Mouse (Mus musculus): ENCODE measurements at regions not wholly inside any gene's neighbourhood (a gene's known extent, or its start where the extent isn't known, plus 50 kb on each side); places are given as distances from the start of the nearest gene placed in this dataset.

GRCm38 (mm10) chr9:47226476-47227271 is 228.1 kb downstream of the Gm4791 start:
- Histone ChIP-seq H3K36me3 (ENCODE audit: control insufficient read depth, insufficient read depth, low read length) (no peaks in the 10 kb centered on the region), H3K9ac (replicated peaks; ENCODE audit: low read depth, low read length) (no peak overlapping the region), H3K27ac (ENCODE audit: low read length) (no peak overlapping the region), H3K4me3 (ENCODE audit: low read depth, low read length) (no peak overlapping the region), H3K27me3 (ENCODE audit: control insufficient read depth, insufficient read depth, low read length) (no peaks in the 10 kb centered on the region), H3K4me1 (ENCODE audit: control insufficient read depth, insufficient read depth, low read length) (no peaks in the 10 kb centered on the region), H3K4me2 (replicated peaks; ENCODE audit: low read depth, low read length) (no peak overlapping the region), H3K9me3 (ENCODE audit: control insufficient read depth, low read depth, low read length) (no peaks in the 10 kb centered on the region)
- WGBS, result 84% methylated on average over 16 of the region's 16 CpGs
- ATAC-seq (ENCODE audit: insufficient number of reproducible peaks, insufficient read depth, low FRiP score, low read depth), result no peak

- no peak overlapping the region for H3K4me3 ChIP-seq (ENCODE audit: low read depth, low read length)
- no peak overlapping the region for H3K27ac ChIP-seq (ENCODE audit: low read length)
- no peaks in the 10 kb centered on the region for H3K4me1 ChIP-seq (ENCODE audit: control insufficient read depth, insufficient read depth, low read length)
- 84% methylated on average over 8 of the region's 8 CpGs for WGBS
- H3K27me3 ChIP-seq (ENCODE audit: control insufficient read depth, insufficient read depth, low read length), result no peaks in the 10 kb centered on the region
- H3K9ac ChIP-seq (replicated peaks; ENCODE audit: low read depth, low read length), result no peak overlapping the region
- H3K36me3 ChIP-seq (ENCODE audit: control insufficient read depth, insufficient read depth, low read length), result no peaks in the 10 kb centered on the region
- H3K4me2 ChIP-seq (replicated peaks; ENCODE audit: low read depth, low read length), result no peak overlapping the region
- no peaks in the 10 kb centered on the region for H3K9me3 ChIP-seq (ENCODE audit: control insufficient read depth, low read depth, low read length)
- no peak for ATAC-seq (ENCODE audit: insufficient number of reproducible peaks, insufficient read depth, low FRiP score, low read depth)
These were observed 228.8 kb downstream of the Gm4791 start for GRCm38 (mm10) chr9:47227298-47227697.

- no peak overlapping the region for H3K4me3 ChIP-seq (ENCODE audit: low read depth, low read length)
- ATAC-seq (ENCODE audit: insufficient number of reproducible peaks, insufficient read depth, low FRiP score, low read depth), result no peak
- no peaks in the 10 kb centered on the region for H3K27me3 ChIP-seq (ENCODE audit: control insufficient read depth, insufficient read depth, low read length)
- no peaks in the 10 kb centered on the region for H3K4me1 ChIP-seq (ENCODE audit: control insufficient read depth, insufficient read depth, low read length)
- H3K27ac ChIP-seq (ENCODE audit: low read length), result no peak overlapping the region
- H3K4me2 ChIP-seq (replicated peaks; ENCODE audit: low read depth, low read length), result no peak overlapping the region
- no peaks in the 10 kb centered on the region for H3K36me3 ChIP-seq (ENCODE audit: control insufficient read depth, insufficient read depth, low read length)
- H3K9me3 ChIP-seq (ENCODE audit: control insufficient read depth, low read depth, low read length), result no peaks in the 10 kb centered on the region
- no peak overlapping the region for H3K9ac ChIP-seq (replicated peaks; ENCODE audit: low read depth, low read length)
- WGBS, result 47% methylated on average over 5 of the region's 5 CpGs
These were observed 230.2 kb downstream of the Gm4791 start for GRCm38 (mm10) chr9:47228736-47229135.

GRCm38 (mm10) chr9:47229296-47229695 is 230.8 kb downstream of the Gm4791 start:
- H3K27me3 ChIP-seq (ENCODE audit: control insufficient read depth, insufficient read depth, low read length), result no peaks in the 10 kb centered on the region
- ATAC-seq (ENCODE audit: insufficient number of reproducible peaks, insufficient read depth, low FRiP score, low read depth), result no peak
- H3K4me3 ChIP-seq (ENCODE audit: low read depth, low read length), result no peak overlapping the region
- 71% methylated on average over 6 of the region's 6 CpGs for WGBS
- H3K27ac ChIP-seq (ENCODE audit: low read length), result no peak overlapping the region
- no peaks in the 10 kb centered on the region for H3K4me1 ChIP-seq (ENCODE audit: control insufficient read depth, insufficient read depth, low read length)
- H3K9me3 ChIP-seq (ENCODE audit: control insufficient read depth, low read depth, low read length), result no peaks in the 10 kb centered on the region
- no peak overlapping the region for H3K4me2 ChIP-seq (replicated peaks; ENCODE audit: low read depth, low read length)
- no peak overlapping the region for H3K9ac ChIP-seq (replicated peaks; ENCODE audit: low read depth, low read length)
- no peaks in the 10 kb centered on the region for H3K36me3 ChIP-seq (ENCODE audit: control insufficient read depth, insufficient read depth, low read length)

- H3K4me1 ChIP-seq (ENCODE audit: control insufficient read depth, insufficient read depth, low read length), result no peaks in the 10 kb centered on the region
- H3K27ac ChIP-seq (ENCODE audit: low read length), result no peak overlapping the region
- 95% methylated on average over 8 of the region's 8 CpGs for WGBS
- H3K36me3 ChIP-seq (ENCODE audit: control insufficient read depth, insufficient read depth, low read length), result no peaks in the 10 kb centered on the region
- ATAC-seq (ENCODE audit: insufficient number of reproducible peaks, insufficient read depth, low FRiP score, low read depth), result no peak
- H3K9me3 ChIP-seq (ENCODE audit: control insufficient read depth, low read depth, low read length), result no peaks in the 10 kb centered on the region
- H3K4me2 ChIP-seq (replicated peaks; ENCODE audit: low read depth, low read length), result no peak overlapping the region
- no peak overlapping the region for H3K4me3 ChIP-seq (ENCODE audit: low read depth, low read length)
- H3K9ac ChIP-seq (replicated peaks; ENCODE audit: low read depth, low read length), result no peak overlapping the region
- H3K27me3 ChIP-seq (ENCODE audit: control insufficient read depth, insufficient read depth, low read length), result no peaks in the 10 kb centered on the region
These were observed 242.4 kb downstream of the Gm4791 start for GRCm38 (mm10) chr9:47240950-47241349.

- no peaks in the 10 kb centered on the region for H3K27me3 ChIP-seq (ENCODE audit: control insufficient read depth, insufficient read depth, low read length)
- no peak overlapping the region for H3K4me3 ChIP-seq (ENCODE audit: low read depth, low read length)
- no peak for ATAC-seq (ENCODE audit: insufficient number of reproducible peaks, insufficient read depth, low FRiP score, low read depth)
- no peaks in the 10 kb centered on the region for H3K36me3 ChIP-seq (ENCODE audit: control insufficient read depth, insufficient read depth, low read length)
- no peaks in the 10 kb centered on the region for H3K9me3 ChIP-seq (ENCODE audit: control insufficient read depth, low read depth, low read length)
- no peaks in the 10 kb centered on the region for H3K4me1 ChIP-seq (ENCODE audit: control insufficient read depth, insufficient read depth, low read length)
- no peak overlapping the region for H3K4me2 ChIP-seq (replicated peaks; ENCODE audit: low read depth, low read length)
- 80% methylated on average over 6 of the region's 6 CpGs for WGBS
- H3K27ac ChIP-seq (ENCODE audit: low read length), result no peak overlapping the region
- no peak overlapping the region for H3K9ac ChIP-seq (replicated peaks; ENCODE audit: low read depth, low read length)
These were observed 243.5 kb downstream of the Gm4791 start for GRCm38 (mm10) chr9:47242051-47242450.

- ATAC-seq (ENCODE audit: insufficient number of reproducible peaks, insufficient read depth, low FRiP score, low read depth), result no peak
- Histone ChIP-seq H3K4me1 (ENCODE audit: control insufficient read depth, insufficient read depth, low read length) (no peaks in the 10 kb centered on the region), H3K4me3 (ENCODE audit: low read depth, low read length) (no peak overlapping the region), H3K36me3 (ENCODE audit: control insufficient read depth, insufficient read depth, low read length) (no peaks in the 10 kb centered on the region), H3K9me3 (ENCODE audit: control insufficient read depth, low read depth, low read length) (no peaks in the 10 kb centered on the region), H3K4me2 (replicated peaks; ENCODE audit: low read depth, low read length) (no peak overlapping the region), H3K27me3 (ENCODE audit: control insufficient read depth, insufficient read depth, low read length) (no peaks in the 10 kb centered on the region), H3K9ac (replicated peaks; ENCODE audit: low read depth, low read length) (no peak overlapping the region), H3K27ac (ENCODE audit: low read length) (no peak overlapping the region)
- 73% methylated on average over 8 of the region's 8 CpGs for WGBS
These were observed 244.0 kb downstream of the Gm4791 start for GRCm38 (mm10) chr9:47242526-47242925.

GRCm38 (mm10) chr9:47249029-47249428 is 250.5 kb downstream of the Gm4791 start:
- Histone ChIP-seq H3K9ac (replicated peaks; ENCODE audit: low read depth, low read length) (no peak overlapping the region), H3K4me1 (ENCODE audit: control insufficient read depth, insufficient read depth, low read length) (no peaks in the 10 kb centered on the region), H3K27ac (ENCODE audit: low read length) (no peak overlapping the region), H3K27me3 (ENCODE audit: control insufficient read depth, insufficient read depth, low read length) (no peaks in the 10 kb centered on the region), H3K4me3 (ENCODE audit: low read depth, low read length) (no peak overlapping the region), H3K4me2 (replicated peaks; ENCODE audit: low read depth, low read length) (no peak overlapping the region), H3K9me3 (ENCODE audit: control insufficient read depth, low read depth, low read length) (no peaks in the 10 kb centered on the region), H3K36me3 (ENCODE audit: control insufficient read depth, insufficient read depth, low read length) (no peaks in the 10 kb centered on the region)
- 80% methylated on average over 3 of the region's 3 CpGs for WGBS
- no peak for ATAC-seq (ENCODE audit: insufficient number of reproducible peaks, insufficient read depth, low FRiP score, low read depth)

GRCm38 (mm10) chr9:47251160-47251559 is 252.6 kb downstream of the Gm4791 start:
- Histone ChIP-seq H3K36me3 (ENCODE audit: control insufficient read depth, insufficient read depth, low read length) (no peaks in the 10 kb centered on the region), H3K9me3 (ENCODE audit: control insufficient read depth, low read depth, low read length) (no peaks in the 10 kb centered on the region), H3K4me3 (ENCODE audit: low read depth, low read length) (no peak overlapping the region), H3K4me1 (ENCODE audit: control insufficient read depth, insufficient read depth, low read length) (no peaks in the 10 kb centered on the region), H3K4me2 (replicated peaks; ENCODE audit: low read depth, low read length) (no peak overlapping the region), H3K27ac (ENCODE audit: low read length) (no peak overlapping the region), H3K27me3 (ENCODE audit: control insufficient read depth, insufficient read depth, low read length) (no peaks in the 10 kb centered on the region), H3K9ac (replicated peaks; ENCODE audit: low read depth, low read length) (no peak overlapping the region)
- ATAC-seq (ENCODE audit: insufficient number of reproducible peaks, insufficient read depth, low FRiP score, low read depth), result no peak
- WGBS, result 89% methylated on average over 2 of the region's 2 CpGs

All from stomach, embryonic 14.5 days (tissue).